Mouse (Mus musculus) fat pad, adult 2 months (tissue): ENCODE data around the gene Zmiz1.

Experiments used
- DNase-seq: peaks from one replicate; pipeline ENCODE4 v3.0.0-alpha.2; 2011; ENCODE audit warnings: low read depth, low spot score; ENCODE audit errors: extremely low read depth

Zmiz1 gene

DNA sequence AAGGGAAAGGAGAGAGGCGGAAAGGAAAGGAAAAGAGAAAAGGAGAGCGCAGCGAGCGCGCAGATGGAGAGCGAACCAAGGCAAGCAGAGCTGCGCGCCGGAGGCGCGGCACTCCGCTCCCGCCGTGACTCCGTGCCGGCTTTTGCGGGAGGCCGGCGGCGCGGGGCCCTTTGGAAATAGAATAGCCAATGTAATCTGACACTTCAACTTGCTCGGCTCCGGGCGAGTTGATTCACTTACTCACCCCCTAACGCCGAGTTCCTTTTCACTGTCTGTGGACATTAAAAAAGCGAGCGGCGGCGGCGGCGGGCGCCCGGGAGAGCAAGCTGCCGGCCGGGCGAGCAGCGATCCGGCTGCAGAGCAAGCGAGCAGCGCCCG is at the start of gene Zmiz1:
Gene Zmiz1 (plus strand): TSS at position 170 of the 378 bp plus-strand sequence.
- no peak for DNase-seq

DNA sequence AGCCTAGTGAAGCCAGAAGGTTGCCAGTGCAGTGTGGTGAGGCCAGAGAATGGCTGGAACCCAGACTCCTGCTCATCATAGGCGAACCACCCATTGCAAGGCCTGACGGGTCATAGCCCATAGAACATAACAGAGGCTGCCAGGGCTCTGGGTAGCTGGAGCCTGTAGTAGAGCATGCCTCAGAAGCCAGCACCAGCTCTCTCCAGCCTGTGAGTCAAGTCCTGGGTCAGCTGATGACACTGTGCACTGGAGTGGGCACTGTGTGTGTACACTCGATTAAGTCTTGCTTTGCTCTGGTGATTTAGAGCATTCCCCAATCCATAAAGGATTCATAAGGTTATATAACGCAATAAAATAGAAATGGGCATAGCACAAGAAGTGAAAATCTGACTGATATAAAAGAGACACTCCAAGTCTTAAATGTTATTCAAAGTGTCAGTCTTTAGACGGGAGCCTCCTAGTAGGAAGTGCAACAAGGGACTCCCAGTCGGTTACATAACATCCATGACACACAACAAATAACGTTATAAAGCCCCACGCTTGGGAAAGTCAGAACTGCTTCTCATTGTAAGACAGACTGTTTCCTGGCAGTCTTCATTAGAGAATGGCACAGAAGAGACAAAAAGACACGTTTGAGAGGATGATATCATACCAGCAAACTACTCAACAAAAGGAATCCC is 47.0 kb upstream of the Zmiz1 start:
- DNase-seq, result no peak

DNA sequence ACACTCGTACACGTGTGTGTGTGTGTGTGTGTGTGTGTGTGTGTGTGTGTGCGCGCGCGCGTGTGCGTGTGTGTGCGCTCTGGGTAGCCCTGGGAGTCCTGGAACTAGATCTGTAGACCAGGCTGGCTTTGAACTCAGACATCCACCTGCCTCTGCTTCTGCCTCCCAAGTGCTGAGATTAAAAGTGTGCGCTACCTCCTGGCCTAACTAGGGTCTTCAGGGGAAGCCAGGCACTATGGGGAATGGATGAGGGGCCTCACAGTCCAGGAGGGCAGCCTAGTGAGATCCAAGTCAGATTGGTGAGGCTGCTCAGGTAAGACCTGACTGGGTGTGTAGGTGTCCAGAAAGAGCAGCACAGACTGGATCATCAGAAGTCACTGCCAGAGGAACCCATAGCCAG is 46.2 kb upstream of the Zmiz1 start:
- no peak for DNase-seq

DNA sequence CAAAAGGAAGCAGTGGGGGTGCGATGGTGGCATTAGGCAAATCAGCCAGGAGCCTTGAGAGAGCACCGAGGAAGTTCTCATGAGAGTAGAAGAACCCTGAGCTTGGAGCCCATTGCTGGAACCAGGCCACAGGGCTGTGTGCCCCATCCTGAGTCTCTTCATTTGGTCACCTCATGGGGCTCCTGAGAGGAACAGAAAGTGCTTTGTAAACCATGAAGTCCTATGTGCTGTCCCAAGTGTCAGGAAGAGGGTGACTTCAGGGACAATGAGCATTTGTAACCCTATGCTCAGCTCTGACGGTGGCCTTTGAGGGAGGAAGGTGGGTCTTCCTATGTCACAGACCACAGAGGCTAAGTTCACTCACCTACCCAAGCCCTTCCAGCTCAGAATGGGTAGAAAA is 45.5 kb upstream of the Zmiz1 start:
- no peak for DNase-seq

DNA sequence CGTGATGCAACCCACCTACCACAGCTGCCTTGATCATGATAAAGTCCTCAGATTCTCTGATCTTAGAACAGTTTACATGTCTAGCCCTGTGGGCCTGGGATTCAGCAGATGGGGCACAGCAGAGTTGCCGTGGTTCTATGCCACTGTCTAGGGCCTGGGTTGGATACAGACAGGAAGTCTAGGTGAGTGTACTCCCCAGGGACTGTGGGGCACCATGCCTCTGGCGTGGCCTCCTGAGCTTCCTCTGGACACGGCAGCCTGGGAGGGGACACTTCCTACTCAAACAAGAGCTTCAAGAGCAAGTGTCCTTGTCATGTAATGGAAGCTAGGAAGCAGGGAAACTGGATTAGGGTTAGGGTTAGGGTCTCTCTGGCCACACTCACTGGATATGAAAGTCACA is 44.9 kb upstream of the Zmiz1 start:
- no peak for DNase-seq

DNA sequence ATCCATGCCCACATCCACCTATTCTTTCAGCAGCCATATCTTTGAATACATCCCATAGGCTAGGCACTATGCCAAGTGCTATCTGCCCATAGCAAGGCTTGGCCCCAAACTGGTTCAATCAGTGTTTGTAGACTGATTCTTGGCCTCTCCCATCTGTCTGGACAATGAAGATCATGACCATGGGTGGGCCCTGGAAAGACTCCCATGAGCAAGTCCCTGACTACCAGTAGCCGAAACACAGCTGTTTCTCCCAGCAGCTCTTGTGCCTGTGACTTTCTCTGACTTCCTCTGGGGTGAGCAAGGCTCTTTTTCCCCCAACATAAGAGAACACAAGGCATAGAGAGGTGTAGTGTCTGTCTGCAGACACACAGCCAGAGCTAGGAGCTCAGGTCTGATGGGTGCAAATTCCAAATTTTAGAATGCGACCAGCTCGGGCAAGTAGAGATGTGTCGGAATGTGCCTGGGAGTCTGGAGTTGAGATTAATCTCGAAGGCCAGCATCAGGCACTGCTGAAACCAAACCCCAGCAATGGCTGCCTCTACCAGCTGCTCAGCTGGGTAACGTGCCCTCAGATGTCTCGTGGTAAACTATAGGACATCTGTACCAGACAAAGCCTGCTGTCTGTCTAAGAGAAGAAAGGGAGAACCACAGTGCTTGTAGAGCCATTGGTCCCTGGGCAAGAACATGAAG is 38.8 kb upstream of the Zmiz1 start:
- no peak for DNase-seq

DNA sequence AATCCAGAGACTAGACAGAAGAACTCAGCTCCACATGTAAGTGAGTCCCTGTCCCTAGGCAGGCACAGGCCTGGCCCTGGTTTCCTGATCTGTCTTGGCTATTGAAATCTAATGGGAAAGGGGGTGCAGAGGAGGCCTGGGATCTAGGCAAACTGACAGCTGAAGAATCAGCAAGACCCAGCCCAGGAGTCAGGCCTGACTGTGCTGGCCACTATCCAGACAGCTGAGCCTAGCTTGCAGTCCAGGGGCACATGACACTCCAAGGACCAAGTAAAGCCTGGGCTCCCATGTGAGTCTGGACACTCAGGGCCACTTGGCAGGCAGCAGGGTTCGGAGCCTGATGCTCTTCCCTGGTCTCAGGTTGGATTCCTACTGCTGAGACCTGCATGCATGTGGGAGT is 38.0 kb upstream of the Zmiz1 start:
- no peak for DNase-seq

DNA sequence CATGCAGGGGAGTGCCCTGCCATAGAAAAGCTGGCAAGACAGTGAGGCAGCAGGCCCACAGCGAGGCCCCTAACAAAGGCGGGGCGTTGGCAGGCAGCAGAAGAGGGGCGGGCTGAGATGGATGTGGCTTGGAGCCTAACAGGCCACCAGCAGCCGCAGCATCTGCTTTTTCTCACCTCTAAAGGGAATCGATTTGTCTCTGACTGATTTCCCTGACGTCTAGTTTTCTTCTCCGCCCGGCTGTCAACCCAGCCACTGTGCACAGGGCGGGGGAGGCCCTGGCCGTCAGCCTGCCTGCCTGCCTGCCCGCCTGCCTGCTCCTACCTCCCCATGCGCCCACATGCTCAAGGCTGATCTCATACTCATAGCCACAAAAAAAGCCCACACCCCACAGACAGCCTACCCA is 37.4 kb upstream of the Zmiz1 start:
- no peak for DNase-seq

DNA sequence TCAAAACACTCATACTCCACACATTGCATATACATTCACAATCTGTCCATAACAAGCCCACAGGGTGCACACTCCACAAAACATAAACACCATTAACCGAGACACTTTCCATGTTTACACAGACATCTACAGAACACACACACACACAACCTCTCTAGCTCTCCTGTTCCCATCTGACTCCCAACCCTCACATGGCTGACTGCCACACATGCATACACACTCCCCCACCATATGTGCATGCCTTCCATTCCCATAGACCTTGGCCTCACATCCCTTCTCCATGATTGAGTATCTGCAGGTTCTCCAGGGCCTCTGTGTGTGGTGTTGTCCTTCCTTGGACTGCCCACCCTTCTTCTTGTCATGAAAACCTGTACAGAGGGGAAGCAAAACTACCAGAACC is 36.0 kb upstream of the Zmiz1 start:
- DNase-seq, result no peak

DNA sequence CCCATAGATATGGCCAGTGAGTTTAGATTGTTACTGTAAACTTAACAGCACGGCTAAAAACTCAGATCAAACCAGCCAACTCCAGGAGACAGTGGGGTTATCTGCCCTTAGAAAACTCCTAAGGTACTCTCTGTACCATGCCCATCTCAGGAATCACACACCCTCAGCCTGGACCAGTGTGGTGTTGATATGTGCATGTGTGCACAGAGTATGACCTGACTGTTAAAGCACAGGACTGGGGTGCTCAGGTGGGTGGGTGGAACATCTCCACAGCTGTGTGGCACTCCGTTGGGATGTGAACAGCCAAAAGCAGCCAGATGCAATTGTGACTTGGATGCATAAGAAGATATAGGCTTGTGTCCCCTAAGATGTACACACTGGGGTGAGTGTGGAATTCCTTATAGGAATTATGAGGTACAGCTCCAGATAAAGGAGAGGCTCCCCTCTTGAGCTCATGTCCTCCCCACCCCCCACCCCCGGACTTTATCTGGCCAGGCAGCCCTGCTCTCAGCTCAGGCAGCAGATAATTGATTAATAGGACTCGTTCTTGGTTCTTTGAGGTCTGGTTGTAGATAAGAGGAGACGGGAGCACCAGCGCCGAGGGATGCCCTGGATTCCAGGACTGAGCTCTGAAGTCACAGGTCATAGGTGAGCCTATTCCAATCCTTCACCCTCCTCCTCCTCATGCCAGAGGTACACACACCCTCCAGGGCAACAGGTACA is 35.1 kb upstream of the Zmiz1 start:
- DNase-seq, result no peak

DNA sequence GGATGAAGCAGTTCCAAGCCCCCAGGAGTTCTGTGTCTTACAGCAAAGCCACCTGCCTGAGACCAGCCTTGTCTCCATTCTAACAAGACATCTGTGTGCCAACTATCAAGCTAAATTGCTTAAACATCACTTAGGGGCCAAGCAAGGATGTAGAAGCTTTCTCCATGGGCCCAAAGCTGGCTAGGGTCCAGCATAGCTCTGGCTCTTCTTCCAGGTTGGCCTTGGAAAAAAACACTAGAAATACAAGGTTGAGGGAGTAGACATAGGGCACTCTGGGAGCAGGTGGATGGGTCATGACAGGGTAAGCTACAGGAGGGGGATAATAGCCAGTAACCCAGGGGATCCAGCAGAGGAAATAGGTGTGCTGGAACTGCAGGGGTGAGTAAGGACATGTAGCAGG is 20.7 kb upstream of the Zmiz1 start:
- DNase-seq, result no peak

DNA sequence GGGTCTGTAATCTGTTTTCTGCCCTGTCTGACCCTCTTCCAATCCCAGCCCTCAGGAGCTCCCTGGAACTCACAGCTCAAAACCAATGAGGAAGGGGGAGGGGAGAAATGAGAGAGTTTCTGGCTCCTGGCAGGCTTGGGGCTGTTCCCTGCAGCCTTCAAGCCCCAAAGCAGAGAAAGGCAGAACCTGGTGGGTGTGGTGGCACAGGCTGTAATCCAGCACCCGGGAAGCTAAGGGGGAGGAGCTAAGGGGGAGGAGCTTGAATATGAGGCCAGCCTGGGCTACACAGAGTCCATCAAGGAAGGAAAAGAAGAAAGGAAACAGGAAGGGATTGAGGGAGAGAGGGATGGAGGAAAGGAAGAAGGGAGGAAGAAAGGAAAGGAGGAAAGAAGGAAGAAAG is 18.9 kb upstream of the Zmiz1 start:
- no peak for DNase-seq

DNA sequence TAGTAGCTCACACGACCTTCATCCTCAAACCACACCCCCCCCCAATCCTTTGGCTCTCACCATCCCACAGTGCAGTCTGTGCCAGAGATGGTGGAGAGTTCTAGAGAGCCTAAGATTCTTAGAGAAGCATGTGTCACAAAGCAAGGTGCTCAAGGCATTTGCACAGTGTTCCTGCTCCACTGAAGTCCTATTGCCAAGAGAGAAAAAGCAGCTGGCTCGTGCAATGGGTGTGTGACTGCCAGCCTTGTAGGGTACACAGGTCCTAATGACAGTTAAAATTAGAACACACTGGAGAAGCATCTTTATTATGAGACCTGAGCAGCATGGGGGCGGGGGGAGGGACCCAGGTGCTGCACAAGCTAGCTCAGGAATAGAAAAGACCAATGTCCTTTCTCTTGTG is 18.2 kb upstream of the Zmiz1 start:
- DNase-seq, result no peak

DNA sequence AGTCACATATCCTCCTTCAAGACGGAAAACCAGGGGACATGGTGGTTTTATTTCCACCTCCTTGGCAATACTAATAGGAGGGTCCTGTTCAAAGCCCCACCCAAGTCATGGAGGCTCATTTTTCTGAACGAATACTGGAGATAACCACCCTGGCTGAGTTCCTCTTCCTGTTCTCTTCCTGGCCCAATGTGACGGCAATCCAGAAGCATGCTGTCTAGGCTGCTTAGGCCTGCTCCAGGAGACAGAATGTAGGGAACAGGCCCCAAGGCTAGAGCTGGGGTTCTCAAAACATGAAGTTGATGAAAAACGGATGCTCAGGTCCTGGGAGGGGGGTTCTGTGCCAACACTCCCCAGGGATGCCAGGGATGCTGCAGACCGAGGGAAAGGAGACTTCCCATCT is 17.5 kb upstream of the Zmiz1 start:
- no peak for DNase-seq

DNA sequence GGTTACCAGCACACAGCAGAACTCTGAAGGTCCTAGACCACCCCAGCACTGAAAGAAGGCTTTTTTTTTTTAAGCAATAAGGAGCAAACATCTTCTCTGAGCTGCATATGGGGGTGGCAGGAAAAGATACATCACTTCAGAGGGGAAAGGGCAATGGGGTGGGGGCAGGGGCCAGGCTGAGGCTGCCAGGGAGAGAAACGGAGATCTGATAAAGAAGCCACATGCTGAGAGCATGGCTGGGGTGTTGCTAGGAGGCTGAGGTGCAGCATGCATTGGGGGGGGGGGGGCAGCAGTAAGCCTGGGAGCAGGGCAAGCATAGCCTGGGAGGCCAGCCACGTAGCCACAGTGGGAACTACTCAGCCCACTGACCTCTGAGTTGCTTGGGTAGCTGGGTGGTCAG is 16.3 kb upstream of the Zmiz1 start:
- DNase-seq, result no peak

DNA sequence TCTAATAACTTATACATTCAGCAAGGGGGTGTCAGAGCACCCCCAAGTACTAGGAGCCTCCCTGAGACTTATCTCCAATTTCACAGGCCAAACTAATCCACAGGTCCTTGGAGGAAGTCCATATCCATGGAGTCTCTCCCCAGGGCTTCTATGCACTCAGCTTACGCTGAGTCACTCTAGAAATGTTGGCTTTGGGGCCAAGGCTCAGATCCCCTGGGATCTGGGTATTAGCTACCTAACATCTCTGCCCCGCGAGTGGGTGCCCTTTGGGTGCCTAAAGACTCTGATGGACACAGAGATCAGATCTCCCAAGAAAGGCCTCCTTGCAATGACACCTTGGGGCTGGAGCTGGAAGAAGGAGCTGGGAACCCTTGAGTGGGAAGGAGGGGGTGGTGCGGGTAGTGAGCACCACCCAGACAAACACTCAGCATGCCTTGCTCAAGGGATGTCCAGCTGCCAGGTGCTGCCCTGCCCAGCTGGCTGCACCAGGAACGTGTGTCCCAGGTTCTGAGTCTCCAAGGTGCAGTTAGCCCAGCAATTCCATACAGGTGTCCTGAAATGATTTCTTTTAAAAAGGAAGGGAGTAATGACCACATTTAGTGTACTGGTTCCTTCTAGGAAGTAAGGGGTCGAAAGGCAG is 11.7 kb upstream of the Zmiz1 start:
- DNase-seq, result no peak

DNA sequence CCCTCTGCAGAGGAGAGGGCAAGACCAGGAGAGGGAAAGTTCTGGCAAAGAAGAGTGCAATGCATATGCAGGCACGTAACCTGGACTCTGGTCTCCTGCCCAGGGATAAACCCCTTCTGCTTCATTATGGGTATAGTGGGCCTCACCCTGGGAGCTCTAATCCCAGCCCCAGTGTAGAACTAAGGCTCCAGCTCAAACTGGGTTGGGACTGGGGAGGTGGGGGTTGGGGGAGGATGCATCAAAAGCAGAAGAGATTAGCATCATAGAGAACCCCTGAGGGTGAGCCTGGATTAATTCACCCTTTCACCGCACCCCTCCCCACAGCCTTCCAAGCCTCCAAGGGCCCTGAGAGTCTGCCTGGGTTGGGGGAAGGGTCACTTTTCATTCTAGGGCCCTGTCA is 10.5 kb upstream of the Zmiz1 start:
- DNase-seq, result no peak

DNA sequence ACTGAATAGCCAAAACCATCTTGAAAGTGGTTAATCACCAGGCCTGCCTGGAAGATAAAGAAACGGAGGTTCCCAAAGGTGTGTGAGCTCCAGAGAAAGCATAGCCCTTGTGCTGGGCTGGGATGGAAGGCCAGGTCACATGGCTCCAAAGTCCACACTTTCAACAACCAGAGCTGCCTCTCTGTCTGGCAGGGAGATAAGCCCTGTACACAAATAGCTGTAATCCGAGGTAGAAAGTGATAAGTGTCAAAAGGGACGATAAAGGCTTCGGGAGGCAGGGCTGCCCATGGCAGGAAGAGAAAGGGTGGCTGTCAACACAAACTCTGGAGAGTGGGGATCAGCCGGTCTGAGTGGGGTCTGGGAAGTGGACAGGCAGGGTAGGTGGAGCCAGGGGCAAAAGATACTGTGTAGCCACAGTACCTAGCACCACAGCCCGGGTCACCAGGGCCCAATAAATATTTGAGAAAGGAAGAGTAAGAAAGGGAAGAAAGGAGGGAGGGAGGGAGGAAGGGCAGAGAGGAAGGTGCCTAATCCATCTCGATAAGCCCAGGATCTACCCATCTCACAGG is 7.8 kb upstream of the Zmiz1 start:
- no peak for DNase-seq

DNA sequence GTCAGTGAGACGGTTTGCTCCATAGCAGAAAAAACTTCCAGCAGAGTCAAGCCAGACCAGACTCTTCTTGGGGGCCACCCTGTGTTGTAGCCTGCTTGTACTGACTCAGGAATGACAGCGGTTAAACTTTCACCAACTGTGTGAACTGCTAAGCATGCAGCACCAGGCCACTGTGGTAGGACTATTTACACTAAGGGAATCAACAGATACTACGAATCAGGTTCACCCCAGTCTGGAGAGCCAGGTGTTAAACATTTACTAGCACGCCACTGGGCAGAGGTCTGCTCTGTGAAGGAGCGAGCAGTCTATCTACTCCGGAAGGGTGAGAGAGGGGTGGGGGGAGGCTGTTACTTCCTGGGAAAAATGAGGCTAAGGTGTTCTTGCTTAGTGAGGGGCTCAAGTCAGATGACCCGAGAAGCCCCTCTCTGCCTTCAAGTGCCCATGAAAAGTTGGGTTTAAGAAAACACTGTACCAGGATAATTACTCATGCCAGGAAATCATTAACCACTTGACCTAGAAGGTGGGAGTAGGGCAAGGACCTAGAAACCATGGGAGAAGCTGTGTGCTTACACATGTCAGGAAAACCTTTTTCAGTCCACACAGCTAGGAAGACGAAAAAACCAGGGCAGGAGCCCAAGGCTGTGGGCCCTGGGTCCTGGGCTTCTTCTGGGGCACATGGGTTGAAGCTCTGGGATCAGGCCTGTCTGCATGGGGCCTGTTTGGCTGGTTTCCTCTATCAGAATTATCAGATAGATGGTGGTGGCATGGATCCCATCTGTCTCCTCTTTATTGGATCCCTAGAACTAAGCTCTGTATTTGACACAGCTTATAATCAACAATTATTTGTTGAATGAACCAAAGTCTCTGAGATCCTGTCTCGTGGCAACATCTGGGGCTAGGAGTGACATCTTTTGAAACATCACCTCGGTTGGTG is 7.0 kb upstream of the Zmiz1 start:
- DNase-seq, result no peak

DNA sequence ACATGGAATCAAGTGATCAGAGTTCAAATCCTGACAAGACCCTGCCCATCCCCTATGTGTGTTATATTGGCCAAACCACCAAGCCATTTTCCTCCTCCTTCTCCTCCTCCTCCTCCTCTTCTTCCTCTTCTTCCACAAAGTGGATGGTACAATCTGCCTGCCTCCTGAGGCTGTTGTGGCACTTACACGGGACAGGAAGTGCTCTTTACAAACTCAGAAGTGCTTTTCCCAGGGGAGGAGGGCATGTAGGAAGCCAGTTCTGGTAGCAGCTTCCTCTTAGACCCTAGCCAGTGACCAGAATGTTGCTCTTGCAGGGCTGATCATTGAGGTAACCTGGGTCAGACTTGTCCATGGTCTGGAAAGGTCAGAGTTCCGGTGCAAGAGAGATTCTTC is 6.4 kb upstream of the Zmiz1 start:
- no peak for DNase-seq
